Mouse (Mus musculus) fibroblast of lung, adult 2 months (primary cell): ENCODE results near the gene Rasal3.

Experiments used
- DNase-seq: peaks from one replicate; pipeline ENCODE4 v3.0.0-alpha.2; 2011; ENCODE audit warnings: low read depth

The Rasal3 gene

GRCm38 (mm10) chr17:32354211-32354610 is 49.2 kb downstream of the Rasal3 start:
- DNase-seq = no peak

GRCm38 (mm10) chr17:32353696-32354095 is 49.7 kb downstream of the Rasal3 start:
- peak; percentile 94 for DNase-seq

DNA sequence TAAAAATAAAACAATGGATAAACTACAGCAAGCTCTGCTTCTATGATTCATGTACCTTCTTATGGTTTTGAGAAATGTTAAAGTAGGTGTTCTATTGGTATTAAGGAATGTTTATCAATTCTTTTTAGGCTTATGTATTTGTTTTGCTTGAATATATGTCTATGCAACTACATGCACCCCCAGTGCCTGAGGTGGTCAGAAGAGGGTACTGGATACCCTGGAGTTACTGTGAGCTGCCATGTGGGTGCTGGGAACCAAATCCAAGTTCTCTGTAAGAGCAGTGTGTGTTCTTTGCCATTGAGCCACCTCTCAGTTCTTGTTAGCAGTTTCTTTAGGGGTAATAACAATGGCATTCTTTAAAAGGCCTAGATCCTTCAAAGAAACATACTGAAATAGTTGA is 51.7 kb downstream of the Rasal3 start:
- DNase-seq = no peak

- DNase-seq = no peak
These were observed 52.1 kb downstream of the Rasal3 start for GRCm38 (mm10) chr17:32351269-32351668.

GRCm38 (mm10) chr17:32350382-32350983 is 52.9 kb downstream of the Rasal3 start, which contains the start of gene Akap8l:
Gene Akap8l (minus strand): TSS chr17:32350607.
- peak; percentile 98 for DNase-seq

DNA sequence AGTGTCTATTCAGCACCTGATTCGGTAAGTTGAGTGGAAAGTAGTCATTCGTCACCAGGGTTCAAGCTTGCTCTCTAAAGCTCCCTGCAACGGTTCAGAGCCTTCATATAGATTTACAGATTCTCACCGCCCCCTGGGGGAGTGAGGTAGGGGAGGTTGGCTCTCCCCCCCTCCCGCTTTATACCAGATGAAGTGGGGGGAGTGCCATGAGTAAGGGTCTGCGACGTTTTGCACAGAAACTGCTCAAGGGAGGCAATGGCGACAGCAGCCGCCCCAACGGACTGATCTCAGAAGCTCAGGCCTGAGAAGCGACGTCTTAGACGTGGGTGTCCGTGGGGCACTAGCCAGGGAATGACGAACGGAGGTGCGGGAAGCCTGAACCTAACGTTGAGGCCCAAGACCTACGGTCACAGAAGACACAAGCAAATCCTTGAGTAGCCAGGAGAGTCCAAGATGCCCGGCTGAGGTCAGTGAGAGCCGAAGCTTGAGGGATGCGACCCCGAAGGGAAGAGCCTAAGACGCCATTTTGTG is 53.5 kb downstream of the Rasal3 start:
- no peak for DNase-seq

DNA sequence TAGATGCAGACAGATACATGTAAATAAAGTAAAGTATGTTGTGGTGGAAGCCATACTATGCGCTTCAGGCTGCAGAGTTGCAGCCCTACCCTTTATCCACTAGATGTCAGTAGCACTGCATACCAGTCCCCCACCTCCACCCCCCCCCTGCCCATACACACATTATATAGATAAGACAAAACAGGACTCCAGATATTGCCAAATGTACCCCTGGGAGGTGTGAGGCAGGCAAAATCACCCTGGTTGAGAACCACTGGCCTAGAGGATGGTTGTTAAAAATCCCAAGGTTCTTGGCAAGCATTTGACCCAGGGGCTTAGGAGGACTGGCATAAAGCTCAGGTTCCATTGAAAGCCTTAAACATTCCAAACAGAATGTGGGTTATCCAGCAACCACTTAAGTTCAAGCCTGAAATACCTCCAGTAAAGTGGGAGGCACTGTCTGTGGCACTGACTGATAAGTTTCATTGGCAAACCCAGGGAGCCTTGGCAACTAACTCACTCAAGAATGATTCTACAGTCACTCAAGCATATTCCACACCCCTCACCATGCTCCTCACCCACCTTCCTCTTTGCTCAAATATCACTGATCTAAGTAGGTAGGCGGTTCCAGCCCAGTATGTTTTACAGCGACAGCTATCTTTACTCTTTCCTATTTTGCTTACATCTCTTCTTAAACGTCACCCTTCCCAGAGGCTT is 54.2 kb downstream of the Rasal3 start:
- no peak for DNase-seq

GRCm38 (mm10) chr17:32348406-32348805 is 55.0 kb downstream of the Rasal3 start:
- DNase-seq = no peak

DNA sequence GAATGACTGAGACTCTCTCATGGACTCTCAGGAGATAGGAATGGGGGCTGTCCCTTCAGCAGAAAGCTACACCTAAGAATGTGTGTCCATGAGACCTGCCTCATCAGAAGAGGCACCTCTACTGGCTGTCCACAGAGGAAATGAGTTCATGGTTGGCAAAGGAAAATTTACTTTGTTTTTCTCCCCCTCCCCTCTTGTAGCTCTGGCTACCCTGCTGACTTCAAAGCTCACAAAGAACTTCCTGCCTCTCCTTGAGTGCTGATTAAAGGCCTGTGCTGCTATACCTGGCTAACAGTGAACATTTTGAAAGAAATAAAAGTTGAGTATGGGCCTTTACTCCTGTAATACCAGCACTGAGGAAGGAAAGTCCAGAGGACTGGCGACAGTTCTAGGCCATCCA is 62.3 kb downstream of the Rasal3 start:
- no peak for DNase-seq
